Mouse (Mus musculus) kidney, adult 2 months (tissue): ENCODE measurements around the gene Col6a1.

ENCODE experiments used
- CTCF ChIP-seq: fragments of 200-500 bp; conservative IDR thresholded peaks from 2 replicates; pipeline ENCODE4 v1.5.1; 2011; ENCODE audit warnings: low read depth, mild to moderate bottlenecking, control low read depth, low read length, moderate library complexity, mixed read lengths; ENCODE audit not compliant: insufficient read depth, insufficient read length
- POLR2A ChIP-seq: fragments of 200-500 bp; IDR thresholded peaks from one replicate; pipeline ENCODE4 v1.6.1; 2011; ENCODE audit warnings: low read depth, low read length, control low read depth

- TF ChIP-seq CTCF (no peak), POLR2A (no peak)
Measured at GRCm38 (mm10) chr10:76725097-76725496, 871 bp downstream of the Col6a1 start.
